Mouse (Mus musculus): ENCODE measurements around the gene Rad51. TPM values are rescaled to one million over a fixed set of nuclear protein-coding genes. Genes with fewer than 3 reads are reported as not detected.

Rad51 gene
- polyA plus RNA-seq (2021; fragmentation: Nextera tagmentation) = 0.80 TPM in 2 replicates
- long read RNA-seq, experiment 1, partial matches to known transcripts = 0 of 5 reads
- long read RNA-seq, experiment 1, other reads (novel, unspliced or antisense) = 2 of 5 reads
- long read RNA-seq, experiment 2, partial matches to known transcripts = 0 of 1 reads
- long read RNA-seq, experiment 2, other reads (novel, unspliced or antisense) = 0 of 1 reads

DNA sequence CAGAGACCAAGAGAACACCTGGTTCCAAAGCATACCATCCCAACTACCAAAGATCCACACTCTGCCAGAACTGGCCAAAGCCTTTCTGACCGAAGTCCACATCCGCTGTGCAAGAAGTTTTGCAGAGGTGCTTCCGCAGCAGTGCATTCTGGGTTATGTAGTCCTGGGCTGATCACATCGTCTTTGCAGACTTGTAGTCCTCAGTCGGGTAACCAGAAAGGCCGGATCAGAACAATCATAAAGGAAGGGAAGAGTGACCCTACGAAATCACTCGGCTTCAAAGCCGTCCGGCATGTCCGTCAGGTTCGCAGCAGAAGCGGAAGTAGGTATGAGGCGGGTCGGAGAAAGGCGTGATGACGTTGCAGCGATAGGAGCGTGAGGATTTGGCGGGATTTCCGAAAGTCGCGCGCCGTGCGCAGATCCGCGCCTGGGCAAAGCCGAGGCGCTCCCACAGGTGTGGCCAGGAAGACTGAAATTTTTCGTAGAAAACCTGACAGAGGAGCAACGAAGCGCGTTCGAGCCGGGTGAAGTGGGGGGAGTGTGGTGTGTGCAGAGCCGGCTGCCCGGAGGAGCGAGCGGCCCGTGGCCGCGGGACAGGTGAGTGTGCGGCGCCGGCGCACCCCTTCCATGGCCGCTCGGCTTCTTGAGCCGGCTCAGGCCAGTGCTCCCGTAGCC is at the start of gene Rad51:
TSS of gene Rad51 (plus strand) at position 356 of the 675 bp plus-strand sequence.

GRCm38 (mm10) chr2:119156681-119157572 is 44.3 kb downstream of the Rad51 start, which contains the start of gene Rmdn3:
Gene Rmdn3 (minus strand): TSS chr2:119157034.

GRCm38 (mm10) chr2:119166901-119167865 is 54.6 kb downstream of the Rad51 start, which contains the start of gene Gchfr:
Gene Gchfr (plus strand): TSS chr2:119167773.

GRCm38 (mm10) chr2:119173991-119174651 is 61.5 kb downstream of the Rad51 start, which contains the start of gene Gm14137:
Gene Gm14137 (plus strand): TSS chr2:119174509.

Other genes starting within 250 kb of the Rad51 start
- 2.9 and 3.2 TPM in 2 replicates for gene Bahd1, start 212.4 kb upstream of the Rad51 start, polyA plus RNA-seq (2021; fragmentation: Nextera tagmentation)
- gene Chst14, start 186.3 kb upstream of the Rad51 start, polyA plus RNA-seq (2021; fragmentation: Nextera tagmentation) = 1.9 and 3.1 TPM in 2 replicates
- gene Ccdc32, start 83.4 kb upstream of the Rad51 start, polyA plus RNA-seq (2021; fragmentation: Nextera tagmentation) = 79.3 and 95.9 TPM in 2 replicates
- 5.7 and 6.7 TPM in 2 replicates for gene Rpusd2, start 78.0 kb upstream of the Rad51 start, polyA plus RNA-seq (2021; fragmentation: Nextera tagmentation)
- gene Knl1, start 65.7 kb upstream of the Rad51 start, polyA plus RNA-seq (2021; fragmentation: Nextera tagmentation) = 0.04 and 0.21 TPM in 2 replicates
- gene Rmdn3, start 44.2 kb downstream of the Rad51 start, polyA plus RNA-seq (2021; fragmentation: Nextera tagmentation) = 35.9 and 39.0 TPM in 2 replicates
- gene Gchfr, start 55.0 kb downstream of the Rad51 start, polyA plus RNA-seq (2021; fragmentation: Nextera tagmentation) = 2.9 and 3.3 TPM in 2 replicates
- 0.05 TPM in 1 of 2 replicates, not detected in the other for gene Gm14137, start 61.7 kb downstream of the Rad51 start, polyA plus RNA-seq (2021; fragmentation: Nextera tagmentation)
- gene Zfyve19, start 95.8 kb downstream of the Rad51 start, polyA plus RNA-seq (2021; fragmentation: Nextera tagmentation) = 32.0 and 32.8 TPM in 2 replicates
- 15.1 and 16.7 TPM in 2 replicates for gene Dnajc17, start 96.0 kb downstream of the Rad51 start, polyA plus RNA-seq (2021; fragmentation: Nextera tagmentation)
- not detected in 2 replicates for gene Ppp1r14d, start 117.1 kb downstream of the Rad51 start, polyA plus RNA-seq (2021; fragmentation: Nextera tagmentation)
- 1.9 and 2.4 TPM in 2 replicates for gene Spint1, start 124.6 kb downstream of the Rad51 start, polyA plus RNA-seq (2021; fragmentation: Nextera tagmentation)
- gene Rhov, start 158.5 kb downstream of the Rad51 start, polyA plus RNA-seq (2021; fragmentation: Nextera tagmentation) = 11.9 and 13.8 TPM in 2 replicates
- gene Vps18, start 175.9 kb downstream of the Rad51 start, polyA plus RNA-seq (2021; fragmentation: Nextera tagmentation) = 16.4 TPM in 2 replicates
- 0.56 and 0.72 TPM in 2 replicates for gene Dll4, start 213.0 kb downstream of the Rad51 start, polyA plus RNA-seq (2021; fragmentation: Nextera tagmentation)
- gene Chac1, start 238.4 kb downstream of the Rad51 start, polyA plus RNA-seq (2021; fragmentation: Nextera tagmentation) = 14.6 and 19.3 TPM in 2 replicates